Mouse (Mus musculus) midbrain, embryonic 10.5 days (tissue): Measurements from ENCODE around the gene Slc25a38. TPM values are rescaled to one million over a fixed set of nuclear protein-coding genes. Genes with fewer than 3 reads are reported as not detected.
"Not testable (repeated sequence)": the region's sequence is repeated elsewhere in the genome, so short reads cannot be mapped to it uniquely, and the experiment has no call there.

Source experiments
- DNase-seq: peaks from one replicate; pipeline ENCODE4 v3.0.0-alpha.2; 2017; ENCODE audit warnings: low spot score
- H3K27ac ChIP-seq: fragments of 300-500 bp; sonication (generic); replicated peaks from 2 replicates; pipeline ENCODE4 v1.5.1; 2016; ENCODE audit warnings: mild to moderate bottlenecking
- H3K27me3 ChIP-seq: fragments of 300-500 bp; sonication (generic); 2 replicates; pipeline ENCODE4 v1.6.1; 2016; ENCODE audit warnings: low read depth, mild to moderate bottlenecking; ENCODE audit not compliant: poor library complexity, severe bottlenecking
- H3K36me3 ChIP-seq: fragments of 300-500 bp; sonication (generic); 2 replicates; pipeline ENCODE4 v1.6.1; 2016; ENCODE audit warnings: mild to moderate bottlenecking, moderate library complexity
- H3K4me1 ChIP-seq: fragments of 300-500 bp; sonication (generic); 2 replicates; pipeline ENCODE4 v1.6.1; 2016
- H3K4me3 ChIP-seq: fragments of 300-500 bp; sonication (generic); 2 replicates; pipeline ENCODE4 v1.5.1; 2016; ENCODE audit warnings: mild to moderate bottlenecking, moderate library complexity
- H3K9me3 ChIP-seq: fragments of 300-500 bp; sonication (generic); replicated peaks from 2 replicates; pipeline ENCODE4 v1.6.1; 2016; ENCODE audit warnings: mild to moderate bottlenecking
- WGBS: fragments of 180-500 bp; shearing (Covaris S2); methylation state at CpG from one replicate; pipeline ENCODE4 v1.1.7; 2016; 5-methylcytosine and 5-hydroxymethylcytosine counted together
- polyA plus RNA-seq: library from polyadenylated mRNA; unstranded; fragments of >200 nt; fragmentation: Nextera tagmentation; extraction: Ambion mirVana; gene quantifications from 2 replicates; pipeline ENCODE4 v1.2.1, GENCODE M21; 2016

The Slc25a38 gene
- polyA plus RNA-seq, 1 experiment from 2014 or later = 42.1 TPM

GRCm38 (mm10) chr9:120082691-120083090 lies 27.5 kb upstream of the Slc25a38 start:
- WGBS = 82% methylated on average over 4 of the region's 4 CpGs
- Histone ChIP-seq H3K4me3 (no peak overlapping the region), H3K27me3 (no peaks in the 10 kb centered on the region), H3K9me3 (no peaks in the 10 kb centered on the region; the same call in 1 of the 2 replicates), H3K4me1 (peaks cover 8% of the 10 kb centered on the region), H3K36me3 (no peaks in the 10 kb centered on the region), H3K27ac (no peak overlapping the region; the same call in 1 of the 2 replicates)
- no peak for DNase-seq

GRCm38 (mm10) chr9:120083158-120083894 lies 26.8 kb upstream of the Slc25a38 start:
- H3K27me3 ChIP-seq = no peaks in the 10 kb centered on the region
- WGBS = 84% methylated on average over 18 of the region's 18 CpGs
- peaks cover 8% of the 10 kb centered on the region for H3K4me1 ChIP-seq
- no peaks in the 10 kb centered on the region for H3K36me3 ChIP-seq
- no peak for DNase-seq
- no peak overlapping the region; the same call in 1 of the 2 replicates for H3K27ac ChIP-seq
- no peaks in the 10 kb centered on the region; the same call in 1 of the 2 replicates for H3K9me3 ChIP-seq
- H3K4me3 ChIP-seq = no peak overlapping the region

GRCm38 (mm10) chr9:120084406-120084805 lies 25.8 kb upstream of the Slc25a38 start:
- DNase-seq = no peak
- no peaks in the 10 kb centered on the region for H3K36me3 ChIP-seq
- no peak overlapping the region for H3K27ac ChIP-seq
- H3K9me3 ChIP-seq = no peaks in the 10 kb centered on the region; the same call in 1 of the 2 replicates
- peaks cover 8% of the 10 kb centered on the region for H3K4me1 ChIP-seq
- H3K27me3 ChIP-seq = no peaks in the 10 kb centered on the region
- no peak overlapping the region for H3K4me3 ChIP-seq
- WGBS = 95% methylated on average over 9 of the region's 9 CpGs

GRCm38 (mm10) chr9:120089125-120089524 lies 21.0 kb upstream of the Slc25a38 start:
- WGBS = 82% methylated on average over 7 of the region's 7 CpGs
- no peak overlapping the region for H3K27ac ChIP-seq

GRCm38 (mm10) chr9:120091086-120091485 lies 19.1 kb upstream of the Slc25a38 start:
- WGBS = 90% methylated on average over 10 of the region's 10 CpGs
- Histone ChIP-seq H3K27me3 (no peaks in the 10 kb centered on the region), H3K36me3 (no peaks in the 10 kb centered on the region), H3K4me1 (no peaks in the 10 kb centered on the region), H3K4me3 (no peak overlapping the region), H3K9me3 (no peaks in the 10 kb centered on the region), H3K27ac (no peak overlapping the region)
- DNase-seq = no peak

More at GRCm38 (mm10) chr9:120089125-120089524, 21.0 kb upstream of the Slc25a38 start:
- H3K4me1 ChIP-seq = no peaks in the 10 kb centered on the region
- no peaks in the 10 kb centered on the region for H3K27me3 ChIP-seq
- H3K4me3 ChIP-seq = no peak overlapping the region
- no peaks in the 10 kb centered on the region for H3K36me3 ChIP-seq
- DNase-seq = no peak
- no peaks in the 10 kb centered on the region for H3K9me3 ChIP-seq

- no peak within 1 kb of the TSS for H3K27ac ChIP-seq
- no peaks in the 10 kb centered on the region for H3K36me3 ChIP-seq
- no peaks in the 10 kb centered on the region for H3K9me3 ChIP-seq
- no peaks in the 10 kb centered on the region for H3K4me1 ChIP-seq
- no peak for DNase-seq
- no peaks in the 10 kb centered on the region for H3K27me3 ChIP-seq
- no peak within 1 kb of the TSS for H3K4me3 ChIP-seq
- WGBS = 81% methylated on average over 5 of the region's 5 CpGs
Observed at GRCm38 (mm10) chr9:120091696-120092238, 18.4 kb upstream of the Slc25a38 start, which contains the start of gene Ccr8. Ccr8 (plus strand) TSS chr9:120092114.

GRCm38 (mm10) chr9:120093701-120094100 lies 16.5 kb upstream of the Slc25a38 start:
- WGBS = 86% methylated on average over 13 of the region's 13 CpGs
- DNase-seq = no peak
- no peaks in the 10 kb centered on the region for H3K36me3 ChIP-seq
- H3K27me3 ChIP-seq = no peaks in the 10 kb centered on the region
- no peaks in the 10 kb centered on the region for H3K9me3 ChIP-seq
- no peak overlapping the region for H3K4me3 ChIP-seq
- H3K4me1 ChIP-seq = no peaks in the 10 kb centered on the region
- no peak overlapping the region for H3K27ac ChIP-seq

GRCm38 (mm10) chr9:120095886-120096285 lies 14.3 kb upstream of the Slc25a38 start:
- no peak for DNase-seq
- H3K36me3 ChIP-seq = no peaks in the 10 kb centered on the region
- no peaks in the 10 kb centered on the region for H3K4me1 ChIP-seq
- no peaks in the 10 kb centered on the region for H3K27me3 ChIP-seq
- H3K4me3 ChIP-seq = no peak overlapping the region
- no peak overlapping the region for H3K27ac ChIP-seq
- 75% methylated on average over 7 of the region's 7 CpGs for WGBS
- H3K9me3 ChIP-seq = no peaks in the 10 kb centered on the region

- peak; percentile 55 for DNase-seq
- H3K27me3 ChIP-seq = no peaks in the 10 kb centered on the region
- H3K27ac ChIP-seq = no peak overlapping the region
- WGBS = 22% methylated on average over 7 of the region's 7 CpGs
- H3K36me3 ChIP-seq = no peaks in the 10 kb centered on the region
- no peak overlapping the region for H3K4me3 ChIP-seq
- H3K9me3 ChIP-seq = peaks cover 10% of the 10 kb centered on the region
- no peaks in the 10 kb centered on the region for H3K4me1 ChIP-seq
Observed at GRCm38 (mm10) chr9:120098682-120099081, 11.5 kb upstream of the Slc25a38 start.

GRCm38 (mm10) chr9:120099304-120099703 lies 10.9 kb upstream of the Slc25a38 start:
- no peak overlapping the region for H3K4me3 ChIP-seq
- H3K9me3 ChIP-seq = peaks cover 15% of the 10 kb centered on the region
- 91% methylated on average over 8 of the region's 8 CpGs for WGBS
- H3K27me3 ChIP-seq = no peaks in the 10 kb centered on the region
- no peaks in the 10 kb centered on the region for H3K4me1 ChIP-seq
- H3K27ac ChIP-seq = no peak overlapping the region
- no peak for DNase-seq
- no peaks in the 10 kb centered on the region for H3K36me3 ChIP-seq

- no peak overlapping the region for H3K4me3 ChIP-seq
- no peaks in the 10 kb centered on the region for H3K27me3 ChIP-seq
- H3K27ac ChIP-seq = no peak overlapping the region
- no peaks in the 10 kb centered on the region for H3K36me3 ChIP-seq
- WGBS = 86% methylated on average over 2 of the region's 2 CpGs
- H3K4me1 ChIP-seq = no peaks in the 10 kb centered on the region
- H3K9me3 ChIP-seq = peaks cover 15% of the 10 kb centered on the region
- no peak for DNase-seq
Observed at GRCm38 (mm10) chr9:120101165-120101564, 9.0 kb upstream of the Slc25a38 start.

- H3K4me3 ChIP-seq, H3K9me3 ChIP-seq, DNase-seq, H3K27me3 ChIP-seq, H3K27ac ChIP-seq, H3K4me1 ChIP-seq, H3K36me3 ChIP-seq: not testable (repeated sequence)
- 95% methylated on average over 12 of the region's 12 CpGs for WGBS
Observed at GRCm38 (mm10) chr9:120108953-120109352, 1.2 kb upstream of the Slc25a38 start.
